9 mouse cellular contexts compared by ENCODE assay signal in genomic region chr12:57281155-57282114, GRCm38 (mm10). TPM values are rescaled to one million over a fixed set of nuclear protein-coding genes. Genes with fewer than 3 reads are reported as not detected.
DNase-seq lines count a peak whose midpoint lies in the region; ATAC-seq lines count a peak whose summit lies in the region.
"Had no signal": no experiment of that assay in that cellular context is flagged by ENCODE, and none has a peak within 500 bp of the region (broad histone marks: within the 10 kb centered on the region; RNA-seq: fewer than 3 reads in every experiment).

No protein-coding gene starts in this region.

- H3K27me3 ChIP-seq in limb, embryonic 12.5 days, result no peaks in the 10 kb centered on the region
- no peaks in the 10 kb centered on the region for H3K27me3 ChIP-seq in limb, embryonic 10.5 days (ENCODE audit: low read depth, poor library complexity, severe bottlenecking)
- H3K27me3 ChIP-seq: heart, embryonic 13.5 days had no signal

- no peak overlapping the region for H3K27ac ChIP-seq in limb, embryonic 12.5 days
- no peak overlapping the region for H3K27ac ChIP-seq in limb, embryonic 10.5 days
- H3K27ac ChIP-seq: heart, embryonic 13.5 days had no signal

- H3K36me3 ChIP-seq in limb, embryonic 12.5 days, result no peaks in the 10 kb centered on the region
- H3K36me3 ChIP-seq in limb, embryonic 10.5 days, result no peaks in the 10 kb centered on the region
- H3K36me3 ChIP-seq: heart, embryonic 13.5 days had no signal

- DNase-seq in cerebellum, adult 9-11 months, result no peak
- no peak for DNase-seq in limb, embryonic 10.5 days (ENCODE audit: low spot score)
- peak; percentile 68 for DNase-seq in embryo, embryonic 10 days (ENCODE audit: low spot score)
- peak; percentile 54 for DNase-seq in large intestine, adult 2 months (ENCODE audit: low read depth, low spot score)
- DNase-seq in retina, postnatal 1 day, result peak; percentile 68
- no peak for DNase-seq in ovary, postnatal 14 days (ENCODE audit: low spot score)

- WGBS in limb, embryonic 12.5 days, result 46% methylated on average over 3 of the region's 3 CpGs
- 46% methylated on average over 3 of the region's 3 CpGs for WGBS in limb, embryonic 10.5 days
- 61% methylated on average over 3 of the region's 3 CpGs for WGBS in large intestine, adult 2 months

- H3K9me3 ChIP-seq in limb, embryonic 12.5 days, result no peaks in the 10 kb centered on the region
- H3K9me3 ChIP-seq in limb, embryonic 10.5 days (replicated peaks), result no peaks in the 10 kb centered on the region
- H3K9me3 ChIP-seq: heart, embryonic 13.5 days had no signal

- 0 out of 2 replicates have a peak, but pooled peaks have one; percentile 31 for ATAC-seq in cerebellum, adult (ENCODE audit: insufficient number of reproducible peaks, low FRiP score, low TSS enrichment)
- 0 out of 2 replicates have a peak, but pooled peaks have one; percentile 42 for ATAC-seq in limb, embryonic 12.5 days (ENCODE audit: insufficient number of reproducible peaks, insufficient read depth, low FRiP score, low TSS enrichment, low read depth)

- no peak overlapping the region for H3K4me2 ChIP-seq in limb, embryonic 12.5 days
- H3K4me2 ChIP-seq: heart, embryonic 13.5 days had no signal

- H3K4me1 ChIP-seq in limb, embryonic 12.5 days (replicated peaks), result no peaks in the 10 kb centered on the region
- H3K4me1 ChIP-seq in limb, embryonic 10.5 days, result no peaks in the 10 kb centered on the region
- H3K4me1 ChIP-seq: heart, embryonic 13.5 days had no signal

- no peak overlapping the region for H3K4me3 ChIP-seq in limb, embryonic 12.5 days (replicated peaks)
- H3K4me3 ChIP-seq in limb, embryonic 10.5 days, result no peak overlapping the region
- H3K4me3 ChIP-seq: heart, embryonic 13.5 days had no signal

- H3K9ac ChIP-seq in limb, embryonic 12.5 days (replicated peaks), result no peak overlapping the region
- H3K9ac ChIP-seq: heart, embryonic 13.5 days had no signal

RNA-seq across cellular contexts. Expression of gene Mipol1, which starts 51.2 kb away (rescaled TPM):
- 8.9 and 9.6 TPM in 2 replicates for polyA plus RNA-seq in limb, embryonic 12.5 days (2016; fragmentation: Nextera tagmentation; extraction: Ambion mirVana)
- 10.6 and 12.5 TPM in 2 replicates for polyA plus RNA-seq in limb, embryonic 10.5 days (2016; fragmentation: Nextera tagmentation; extraction: Ambion mirVana)
- polyA plus RNA-seq in large intestine, adult 2 months (2012; rRNA removed), result 0.38 and 0.73 TPM in 2 replicates

RNA-seq across cellular contexts. Expression of gene Prps1l3, which starts 51.2 kb away (rescaled TPM):
- polyA plus RNA-seq in limb, embryonic 12.5 days (2016; fragmentation: Nextera tagmentation; extraction: Ambion mirVana), result 77.3 and 78.1 TPM in 2 replicates
- 85.5 and 87.5 TPM in 2 replicates for polyA plus RNA-seq in limb, embryonic 10.5 days (2016; fragmentation: Nextera tagmentation; extraction: Ambion mirVana)
- polyA plus RNA-seq in large intestine, adult 2 months (2012; rRNA removed), result 8.1 and 10.5 TPM in 2 replicates

Comparison
In these comparisons a context has a peak if more than half of its experiments do, and no peak if none do; other contexts are left out.
1. DNase-seq: peak in embryo, embryonic 10 days (single experiment), large intestine, adult 2 months (single experiment) and retina, postnatal 1 day (single experiment); none in cerebellum, adult 9-11 months (single experiment), limb, embryonic 10.5 days (single experiment) and ovary, postnatal 14 days (single experiment).